Mouse (Mus musculus) heart, embryonic 14.5 days (tissue): Measurements from ENCODE around the gene Ergic1. TPM values are rescaled to one million over a fixed set of nuclear protein-coding genes. Genes with fewer than 3 reads are reported as not detected.

Source experiments
- ATAC-seq: fragments of 200-750 bp; cut with Nextera tagmentation; 2 replicates; pipeline ENCODE4 v1.8.0; 2017; ENCODE audit warnings: low read depth, moderate TSS enrichment; ENCODE audit not compliant: insufficient number of reproducible peaks, insufficient read depth, low FRiP score
- H3K27ac ChIP-seq, 2 experiments: fragments of 200-500 bp in 1 of 2; fragments of 300-500 bp in 1 of 2; sonication (generic) in 1 of 2; replicated peaks in 1 of 2; 2 replicates each; pipeline ENCODE4 v1.5.1; 2012 to 2014; ENCODE audit warnings: low read depth in 2 of 2, low read length in 2 of 2, control low read depth in 1 of 2, mild to moderate bottlenecking in 1 of 2, mixed read lengths in 1 of 2; ENCODE audit not compliant: control insufficient read depth in 1 of 2, insufficient read depth in 1 of 2
- H3K27me3 ChIP-seq: fragments of 300-500 bp; sonication (generic); 2 replicates; pipeline ENCODE4 v1.6.1; 2014; ENCODE audit warnings: mild to moderate bottlenecking, low read length, control low read depth; ENCODE audit not compliant: control insufficient read depth, insufficient read depth
- H3K36me3 ChIP-seq: fragments of 300-500 bp; sonication (generic); 2 replicates; pipeline ENCODE4 v1.6.1; 2014; ENCODE audit warnings: mild to moderate bottlenecking, control low read depth, low read length, mixed read lengths; ENCODE audit not compliant: control insufficient read depth, insufficient read depth
- H3K4me1 ChIP-seq, 2 experiments: fragments of 200-500 bp in 1 of 2; fragments of 300-500 bp in 1 of 2; sonication (generic) in 1 of 2; 2 replicates each; pipeline ENCODE4 v1.6.1; 2012 to 2014; ENCODE audit warnings: low read length in 2 of 2, control low read depth in 1 of 2, mixed read lengths in 1 of 2; ENCODE audit not compliant: control insufficient read depth in 2 of 2, insufficient read depth in 2 of 2
- H3K4me2 ChIP-seq: fragments of 300-500 bp; sonication (generic); 2 replicates; pipeline ENCODE4 v1.6.1; 2014; ENCODE audit warnings: mild to moderate bottlenecking, low read length
- H3K4me3 ChIP-seq, 2 experiments: fragments of 200-500 bp in 1 of 2; fragments of 300-500 bp in 1 of 2; sonication (generic) in 1 of 2; 2 replicates each; pipeline ENCODE4 v1.5.1; 2012 to 2014; ENCODE audit warnings: low read length in 2 of 2, mild to moderate bottlenecking in 2 of 2, control low read depth in 1 of 2, low read depth in 1 of 2, moderate library complexity in 1 of 2; ENCODE audit not compliant: control insufficient read depth in 1 of 2, insufficient read depth in 1 of 2
- H3K9ac ChIP-seq: fragments of 300-500 bp; sonication (generic); 2 replicates; pipeline ENCODE4 v1.6.1; 2014; ENCODE audit warnings: mild to moderate bottlenecking, low read length
- H3K9me3 ChIP-seq: fragments of 300-500 bp; sonication (generic); 2 replicates; pipeline ENCODE4 v1.6.1; 2016; ENCODE audit warnings: low read length, control low read depth; ENCODE audit not compliant: control insufficient read depth
- WGBS: fragments of 180-500 bp; shearing (Covaris S2); extraction: QIAGEN DNeasy Blood & Tissue Kit; methylation state at CpG from one replicate; pipeline ENCODE4 v1.1.7; 2014; 5-methylcytosine and 5-hydroxymethylcytosine counted together
- polyA plus RNA-seq: library from polyadenylated mRNA; unstranded; fragments of >200 nt; fragmentation: Nextera tagmentation; extraction: Ambion mirVana; gene quantifications from 2 replicates; pipeline ENCODE4 v1.2.1, GENCODE M21; 2014

Ergic1 gene
- polyA plus RNA-seq, 1 experiment from 2014 or later = 121 TPM

DNA sequence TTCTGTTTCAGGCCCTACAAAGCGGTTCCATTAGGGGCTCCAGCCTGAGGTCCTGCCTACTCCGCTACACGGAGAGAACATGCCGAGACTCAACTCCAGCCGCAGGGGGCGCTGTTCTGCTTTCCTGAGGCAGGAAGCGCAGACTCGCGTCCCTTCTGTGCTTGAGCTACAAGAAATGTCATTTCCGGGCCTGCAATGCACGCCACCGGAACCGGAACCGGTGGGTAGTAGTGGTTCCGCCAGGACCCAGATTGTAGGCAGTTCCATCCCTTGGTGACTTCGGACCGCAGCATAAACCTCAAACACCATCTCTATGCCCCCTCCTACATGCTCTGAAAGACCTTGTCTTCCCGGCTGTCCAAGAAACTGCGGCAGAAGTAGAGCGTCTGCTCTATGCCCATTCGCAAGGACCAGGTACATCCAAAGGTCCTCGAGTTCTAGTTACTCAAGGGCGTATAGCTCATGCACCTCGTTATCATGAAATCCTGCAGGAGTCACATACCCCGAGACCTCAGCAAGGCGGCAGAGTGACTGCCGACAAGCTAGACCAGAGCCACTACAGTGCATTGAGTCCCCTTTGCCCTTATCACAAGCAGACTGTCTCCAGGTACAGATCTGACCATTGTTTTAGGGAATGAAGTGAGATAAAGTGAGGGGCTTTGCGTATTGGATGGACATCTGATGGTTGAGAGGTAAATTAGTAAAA lies 101.8 kb downstream of the Ergic1 start, which contains the start of gene Atp6v0e:
Atp6v0e (plus strand) TSS at position 254 of the 706 bp plus-strand sequence.
- 1% methylated on average over 28 of the region's 28 CpGs for WGBS
- peak within 1 kb of the TSS; percentile 90 for H3K4me2 ChIP-seq
- peak within 1 kb of the TSS; percentile 75 for H3K9ac ChIP-seq
- H3K9me3 ChIP-seq = no peaks in the 10 kb centered on the region
- H3K36me3 ChIP-seq = no peaks in the 10 kb centered on the region
- peak within 1 kb of the TSS; percentile 69 to 77 for H3K4me3 ChIP-seq
- peak within 1 kb of the TSS; percentile 15 to 20; a peak in 2 of 4 replicates for H3K27ac ChIP-seq
- H3K4me1 ChIP-seq = peaks cover 10 to 17% of the 10 kb centered on the region in 2 experiments
- no peaks in the 10 kb centered on the region for H3K27me3 ChIP-seq
- peak; percentile 60 for ATAC-seq

DNA sequence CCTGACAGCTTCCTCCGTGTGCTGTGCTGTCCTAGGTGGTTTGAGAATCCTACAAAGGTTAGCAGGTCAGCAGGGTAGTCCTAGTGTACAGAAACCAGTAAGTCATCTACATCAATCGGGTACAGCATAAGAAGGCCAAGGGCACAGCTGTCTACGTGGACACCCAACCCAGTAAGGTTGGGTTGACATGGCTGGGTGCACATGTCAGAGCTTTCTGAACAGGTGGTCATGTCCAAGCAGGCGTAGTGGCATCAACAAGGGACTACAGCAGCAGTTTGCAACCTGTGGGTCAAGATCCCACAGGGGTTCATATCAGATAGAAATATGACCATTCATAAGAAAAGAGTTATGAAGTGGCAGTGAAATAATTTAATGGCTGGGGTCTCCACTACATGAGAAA lies 104.3 kb downstream of the Ergic1 start:
- peaks cover 4% of the 10 kb centered on the region in 2 experiments for H3K4me1 ChIP-seq
- H3K27me3 ChIP-seq = no peaks in the 10 kb centered on the region
- H3K36me3 ChIP-seq = no peaks in the 10 kb centered on the region
- H3K4me2 ChIP-seq = no peak overlapping the region
- H3K9ac ChIP-seq = no peak overlapping the region
- no peak overlapping the region for H3K4me3 ChIP-seq
- H3K27ac ChIP-seq = no peak overlapping the region
- ATAC-seq = no peak
- WGBS = 75% methylated on average over 4 of the region's 4 CpGs
- no peaks in the 10 kb centered on the region for H3K9me3 ChIP-seq

DNA sequence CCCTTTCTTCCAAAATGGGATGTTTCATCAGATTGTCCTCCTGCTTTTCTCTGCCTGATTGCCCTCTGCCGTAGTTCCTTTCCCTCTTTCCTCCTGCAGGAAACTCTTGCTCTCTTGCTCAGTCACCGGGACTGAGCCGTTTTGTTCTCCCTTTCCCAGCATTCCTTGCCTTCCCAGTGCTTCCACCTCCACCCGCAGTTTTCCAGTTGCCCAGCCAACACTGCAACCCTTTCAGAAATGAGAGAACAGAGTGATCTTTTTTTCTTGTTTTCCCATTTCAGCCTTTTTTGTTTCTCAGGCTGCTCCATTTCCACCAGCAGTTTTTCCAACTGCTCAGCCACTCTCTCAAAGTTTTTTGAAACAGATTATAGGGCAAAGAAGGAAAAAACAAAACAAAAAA lies 110.0 kb downstream of the Ergic1 start:
- H3K27me3 ChIP-seq = no peaks in the 10 kb centered on the region
- H3K9me3 ChIP-seq = no peaks in the 10 kb centered on the region
- no peak overlapping the region for H3K27ac ChIP-seq
- no peaks in the 10 kb centered on the region for H3K36me3 ChIP-seq
- WGBS = 40% methylated on average over 4 of the region's 4 CpGs
- no peak overlapping the region for H3K4me3 ChIP-seq
- no peak overlapping the region for H3K9ac ChIP-seq
- no peak overlapping the region for H3K4me2 ChIP-seq
- peaks cover 0 to 6% of the 10 kb centered on the region in 2 experiments; a peak in 1 of 4 replicates for H3K4me1 ChIP-seq
- no peak for ATAC-seq

DNA sequence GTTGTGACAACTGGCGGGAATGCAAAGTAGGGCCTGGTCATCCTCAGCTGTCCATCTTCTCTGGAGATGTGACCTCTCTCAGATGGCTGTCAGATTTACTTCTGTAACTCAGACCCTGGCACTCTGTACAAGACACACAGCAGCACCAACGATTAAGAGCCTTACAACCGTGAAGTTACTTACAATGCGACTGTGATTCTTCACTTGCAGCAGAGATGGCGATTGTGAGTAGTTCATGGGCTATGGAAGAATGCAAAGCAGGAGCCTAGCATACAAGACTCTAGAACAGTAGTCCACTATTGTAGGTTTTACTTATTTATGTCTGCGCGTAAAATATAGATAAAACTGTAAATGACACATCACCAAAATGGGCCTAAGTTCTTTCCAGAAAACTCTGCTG lies 114.6 kb downstream of the Ergic1 start:
- Histone ChIP-seq H3K4me2 (peak overlapping the region; percentile 82), H3K27me3 (no peaks in the 10 kb centered on the region), H3K27ac (peak overlapping the region in 1 of 2 experiments; percentile 91; a peak in 2 of 4 replicates), H3K4me1 (peaks cover 4 to 25% of the 10 kb centered on the region in 2 experiments; a peak in 3 of 4 replicates), H3K4me3 (peak overlapping the region; percentile 71 to 83), H3K9me3 (no peaks in the 10 kb centered on the region), H3K36me3 (0 out of 2 replicates have a peak, but pooled peaks cover 4% of the 10 kb centered on the region), H3K9ac (peak overlapping the region; percentile 85)
- 24% methylated on average over 7 of the region's 7 CpGs for WGBS
- ATAC-seq = no peak

DNA sequence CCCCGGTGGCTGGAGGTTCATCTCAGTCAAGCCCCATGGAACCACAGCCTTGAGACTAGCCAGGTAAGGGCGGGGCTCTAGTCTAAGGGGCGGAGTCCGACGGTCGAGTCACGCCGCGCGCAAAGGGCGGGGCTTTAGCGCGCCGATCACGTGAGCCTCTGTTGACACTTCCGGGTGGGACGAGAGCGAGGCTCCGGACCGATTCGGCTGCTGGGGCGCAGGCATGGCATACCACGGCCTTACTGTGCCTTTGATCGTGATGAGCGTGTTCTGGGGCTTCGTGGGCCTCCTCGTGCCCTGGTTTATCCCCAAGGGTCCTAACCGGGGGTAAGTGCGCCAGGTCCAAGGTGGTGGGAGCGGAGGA lies 114.9 kb downstream of the Ergic1 start:
- Histone ChIP-seq H3K4me2 (peak overlapping the region; percentile 82), H3K9me3 (no peaks in the 10 kb centered on the region; the same call in 1 of the 2 replicates), H3K27me3 (no peaks in the 10 kb centered on the region), H3K27ac (peak overlapping the region; percentile 80 to 91), H3K36me3 (peaks cover 7% of the 10 kb centered on the region; the same call in 1 of the 2 replicates), H3K9ac (peak overlapping the region; percentile 85), H3K4me1 (peaks cover 4 to 25% of the 10 kb centered on the region in 2 experiments; a peak in 3 of 4 replicates), H3K4me3 (peak overlapping the region; percentile 71 to 83)
- under 1% methylated on average over 30 of the region's 30 CpGs for WGBS
- ATAC-seq = peak; percentile 90

DNA sequence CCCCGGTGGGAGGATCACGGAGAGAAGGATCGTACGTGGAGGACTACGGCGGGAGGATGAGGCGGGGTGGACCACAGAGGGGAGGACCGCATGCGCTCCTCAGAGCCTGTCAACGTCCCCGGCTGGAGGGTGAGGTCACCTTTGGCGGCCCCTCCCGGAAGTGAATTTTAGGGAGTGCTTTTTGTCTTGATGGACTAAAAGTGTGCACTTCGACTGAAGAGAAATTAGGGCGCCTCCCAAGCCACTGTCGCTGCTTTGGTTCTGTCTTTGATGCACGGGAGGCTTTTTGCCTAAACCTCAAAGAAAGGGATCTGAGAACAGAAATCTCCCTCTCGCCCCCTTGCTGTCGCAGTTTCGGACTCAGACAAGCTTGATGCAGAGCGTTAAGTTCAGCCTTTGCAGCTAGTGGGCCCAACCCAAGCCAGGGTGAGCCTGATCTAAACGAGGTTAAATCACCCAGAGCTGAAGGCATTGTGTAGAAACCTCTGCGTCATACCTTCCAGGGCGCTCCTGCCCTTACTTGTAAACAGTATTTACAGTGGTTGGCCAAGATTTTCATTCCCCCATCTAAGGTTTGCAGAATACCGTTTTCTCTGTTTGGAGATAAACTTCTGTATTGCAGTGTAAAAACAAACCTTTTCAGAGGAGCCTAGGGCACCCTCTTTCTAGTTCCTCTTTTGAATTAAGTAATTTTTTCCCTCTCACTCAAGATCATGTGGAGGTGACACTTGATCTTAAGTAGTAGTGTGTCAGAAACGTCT lies 115.5 kb downstream of the Ergic1 start:
- Histone ChIP-seq H3K4me3 (peak overlapping the region; percentile 71 to 83), H3K9ac (peak overlapping the region; percentile 85), H3K4me2 (peak overlapping the region; percentile 82), H3K36me3 (peaks cover 9% of the 10 kb centered on the region; the same call in 1 of the 2 replicates), H3K4me1 (peaks cover 4 to 25% of the 10 kb centered on the region in 2 experiments; a peak in 3 of 4 replicates), H3K27me3 (no peaks in the 10 kb centered on the region), H3K27ac (peak overlapping the region; percentile 80 to 91), H3K9me3 (peaks cover 2% of the 10 kb centered on the region; the same call in 1 of the 2 replicates)
- WGBS = 1% methylated on average over 26 of the region's 26 CpGs
- ATAC-seq = peak; percentile 87
